Mouse (Mus musculus): ENCODE measurements around the gene Trnp1.
"Not testable (repeated sequence)": the region's sequence is repeated elsewhere in the genome, so short reads cannot be mapped to it uniquely, and the experiment has no call there.

Gene Trnp1

GRCm38 (mm10) chr4:133498160-133498724 lies at the start of gene Trnp1:
TSS of gene Trnp1 (minus strand) at chr4:133498550.
- DNase-seq (ENCODE audit: low spot score in 2 of 2): peak; percentile 53 to 62

DNA sequence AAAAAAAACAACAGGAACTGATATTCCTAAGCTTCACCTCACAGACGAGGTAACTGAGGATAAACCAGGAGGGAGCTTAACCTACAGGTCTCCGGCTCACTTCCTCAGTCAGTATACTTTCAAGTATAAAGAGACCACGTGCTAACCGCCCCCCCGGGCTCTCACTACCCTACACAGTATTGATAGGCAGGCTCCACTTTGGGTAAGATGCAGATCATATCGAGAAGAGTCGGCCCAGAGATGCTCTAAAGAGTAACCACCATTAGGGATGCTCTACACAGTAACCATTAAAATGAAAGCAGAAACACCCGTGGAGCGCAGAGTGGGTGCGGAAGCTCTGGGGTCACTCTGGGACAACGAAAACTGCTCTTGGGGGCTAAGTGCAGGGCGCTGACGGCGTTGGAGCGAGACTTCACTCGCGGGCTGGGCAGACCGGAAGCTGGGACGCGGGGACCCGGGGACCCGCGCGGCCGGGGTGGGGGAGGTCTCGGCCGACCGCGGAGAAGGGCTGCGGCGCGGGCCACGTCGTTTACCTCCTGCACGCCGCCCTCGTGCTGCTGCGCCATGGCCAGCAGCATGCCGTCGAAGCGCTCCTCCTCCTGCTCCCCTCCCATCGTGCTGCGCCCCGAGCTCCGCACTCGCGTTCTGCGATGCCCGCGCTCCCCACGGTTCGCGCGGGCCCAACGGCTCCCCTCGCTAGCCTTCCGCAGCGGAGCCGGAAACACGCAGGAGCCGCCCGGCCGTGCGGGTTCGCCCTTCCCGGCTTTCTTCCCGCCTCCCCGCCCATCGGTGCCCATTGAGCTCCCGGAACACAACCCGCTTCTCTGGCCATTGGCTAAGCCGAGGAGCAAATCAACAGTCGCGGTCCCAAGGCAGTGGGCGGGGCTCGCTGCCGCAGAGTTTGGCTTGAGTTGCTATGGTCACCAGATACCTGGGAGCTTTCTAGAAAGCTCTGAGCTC lies 47.2 kb upstream of the Trnp1 start, which contains the start of gene Nudc:
TSS of gene Nudc (minus strand) at position 725 of the 960 bp plus-strand sequence.
- DNase-seq (ENCODE audit: low spot score in 2 of 2): peak; percentile 96 to 97

DNA sequence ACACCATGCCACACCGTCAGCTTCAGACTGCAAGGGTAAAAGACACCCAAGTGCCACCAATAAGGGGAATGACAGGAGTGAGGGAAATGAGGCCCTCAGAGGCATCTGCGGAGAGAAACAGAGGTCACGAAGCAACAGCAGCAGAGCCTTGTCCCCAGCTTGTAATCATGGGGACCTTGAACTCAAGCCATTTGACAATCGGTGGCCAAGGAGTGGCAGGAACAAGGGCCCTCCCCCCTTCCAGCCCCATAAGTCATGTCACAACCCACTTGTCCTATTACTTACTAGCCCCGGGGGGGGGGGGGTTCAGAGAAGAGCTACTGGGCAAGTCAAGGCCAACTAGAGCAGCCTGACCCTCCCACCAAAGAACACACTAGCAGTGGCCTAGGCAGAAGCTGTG lies 38.3 kb upstream of the Trnp1 start:
- no peak for DNase-seq (ENCODE audit: low spot score in 2 of 2)

DNA sequence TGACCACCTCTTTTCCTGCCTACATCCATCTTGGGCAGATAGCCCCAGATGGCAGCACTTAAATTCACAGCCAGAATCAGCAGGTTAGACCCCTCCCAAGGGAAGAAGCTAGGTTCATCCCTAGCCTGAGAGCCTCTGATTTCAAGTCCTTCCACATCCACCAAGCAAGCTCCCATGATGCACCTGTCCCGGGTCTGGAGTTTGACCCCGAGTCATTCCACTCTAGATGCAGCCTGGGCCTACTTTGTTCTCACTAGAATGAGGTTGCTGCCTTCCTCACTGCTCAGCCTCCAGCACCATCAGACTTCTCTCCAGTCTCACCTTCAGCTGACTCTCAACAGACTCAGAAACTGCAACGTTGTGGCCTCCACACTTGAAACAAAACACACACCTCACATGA lies 37.7 kb upstream of the Trnp1 start:
- no peak for DNase-seq (ENCODE audit: low spot score in 2 of 2)

GRCm38 (mm10) chr4:133532777-133533176 lies 34.4 kb upstream of the Trnp1 start:
- DNase-seq (ENCODE audit: low spot score in 2 of 2): no peak

DNA sequence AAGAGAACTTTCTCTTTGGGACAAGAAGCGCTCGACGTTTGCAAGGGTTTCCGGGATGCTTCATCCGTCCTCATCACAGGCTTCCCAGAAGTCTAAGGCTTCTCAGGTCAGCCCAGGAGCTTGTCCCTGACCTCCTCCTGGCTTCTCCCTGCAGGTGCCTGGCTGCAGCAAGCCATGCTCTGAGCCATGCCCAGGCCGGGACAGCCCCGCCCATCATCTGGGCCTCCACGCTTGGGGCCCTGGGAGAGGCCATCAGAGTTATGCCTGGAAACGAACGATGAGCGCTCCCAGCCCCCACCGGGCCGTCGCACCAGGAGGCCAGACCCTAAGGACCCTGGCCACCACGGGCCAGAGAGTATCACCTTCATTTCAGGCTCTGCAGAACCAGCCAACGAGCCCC lies 29.4 kb upstream of the Trnp1 start:
- DNase-seq (ENCODE audit: low spot score in 2 of 2): no peak

GRCm38 (mm10) chr4:133521502-133521901 lies 23.2 kb upstream of the Trnp1 start:
- no peak for DNase-seq (ENCODE audit: low spot score in 2 of 2)

DNA sequence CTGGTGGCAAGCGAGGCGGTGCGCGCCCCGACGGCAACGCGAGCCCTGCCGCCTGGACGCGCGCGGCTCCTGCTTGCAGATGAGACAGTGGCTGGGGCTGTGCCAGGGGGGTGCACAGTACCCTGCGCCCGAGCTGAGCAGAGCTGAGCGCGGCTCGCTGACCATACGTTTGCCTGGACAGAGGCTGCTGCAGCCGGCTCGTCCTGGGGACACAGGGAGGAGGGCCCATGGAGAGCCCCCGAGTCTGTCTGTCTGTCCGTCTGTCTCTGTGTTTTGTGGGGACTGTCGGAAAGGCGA lies 21.0 kb upstream of the Trnp1 start:
- DNase-seq (ENCODE audit: low spot score in 2 of 2): no peak

DNA sequence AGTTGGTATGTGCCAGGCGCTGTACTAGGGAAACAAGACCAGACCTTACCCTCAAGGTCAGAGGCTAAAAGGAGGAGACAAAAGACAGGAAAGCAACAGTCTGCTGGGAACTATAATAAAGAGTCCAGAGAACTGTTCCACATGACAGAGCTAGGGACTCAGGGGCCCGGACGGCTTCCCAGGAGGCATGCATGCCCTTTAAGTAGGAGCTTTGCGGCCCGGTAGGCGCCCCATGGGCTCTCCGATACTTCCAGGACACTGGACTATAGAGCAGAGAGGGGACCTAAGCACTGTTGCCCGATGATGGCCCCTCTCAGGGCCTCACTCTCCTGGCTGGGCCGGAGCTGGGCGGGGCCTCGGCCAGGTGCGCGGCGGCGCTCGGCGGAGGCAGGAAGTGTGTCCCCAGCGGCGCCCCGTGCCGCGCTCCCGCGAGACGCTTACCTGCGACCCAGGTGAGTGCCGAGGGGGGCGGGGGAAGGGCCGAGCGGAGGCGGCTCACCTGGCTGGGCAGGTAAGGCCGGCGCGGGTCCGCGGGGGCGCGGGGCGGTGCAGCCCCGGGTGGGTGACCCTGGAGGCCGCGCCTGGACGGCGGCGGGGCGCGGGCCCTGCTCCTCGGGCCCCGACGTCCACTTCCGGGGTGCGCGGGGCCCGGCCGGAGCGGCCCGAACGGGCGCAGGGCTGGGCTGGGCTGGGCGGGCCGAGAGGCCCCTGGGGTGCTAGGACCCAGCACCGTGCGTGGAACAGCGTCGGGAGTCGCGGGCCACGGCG lies 20.4 kb upstream of the Trnp1 start, which contains the start of gene Kdf1:
TSS of gene Kdf1 (plus strand) at position 363 of the 768 bp plus-strand sequence.
- DNase-seq (ENCODE audit: low spot score in 2 of 2): no peak

DNA sequence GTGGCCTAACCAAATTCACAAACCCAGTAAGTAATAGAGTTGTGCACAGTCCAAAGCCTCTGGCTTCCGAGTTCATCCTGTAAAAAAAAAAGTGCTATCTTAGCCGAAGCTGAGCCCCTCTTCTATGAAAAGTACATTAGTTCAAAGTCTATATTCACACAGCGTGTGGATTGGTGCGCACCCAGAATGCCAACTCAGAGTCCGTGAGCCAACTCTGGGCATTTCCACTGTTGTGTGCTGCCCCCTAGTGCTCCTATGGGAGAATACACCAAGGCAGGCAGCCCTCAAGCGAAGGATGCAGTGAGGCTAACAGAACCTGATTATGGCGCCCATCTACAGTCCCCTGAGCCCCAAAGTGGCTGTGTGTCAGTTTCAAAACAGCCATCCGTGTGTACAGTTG lies 14.6 kb upstream of the Trnp1 start:
- peak; percentile 40 to 65 for DNase-seq (ENCODE audit: low spot score in 2 of 2)

DNA sequence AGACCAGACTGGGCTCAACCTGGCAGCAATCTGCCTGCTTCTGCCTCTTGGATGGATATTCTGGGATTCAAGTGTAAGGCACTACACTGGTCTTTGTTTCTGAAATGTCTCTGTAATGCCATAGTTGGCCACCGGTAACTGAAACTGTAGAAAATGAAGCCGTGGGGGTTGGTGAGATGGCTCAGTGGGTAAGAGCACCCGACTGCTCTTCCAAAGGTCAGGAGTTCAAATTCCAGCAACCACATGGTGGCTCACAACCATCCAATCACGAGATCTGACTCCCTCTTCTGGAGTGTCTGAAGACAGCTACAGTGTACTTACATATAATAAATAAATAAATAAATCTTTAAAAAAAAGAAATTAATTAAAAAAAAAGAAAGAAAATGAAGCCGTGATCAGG lies 14.2 kb upstream of the Trnp1 start:
- DNase-seq (ENCODE audit: low spot score in 2 of 2): not testable (repeated sequence)

- no peak for DNase-seq (ENCODE audit: low spot score in 2 of 2)
Measured at GRCm38 (mm10) chr4:133511050-133511449, 12.7 kb upstream of the Trnp1 start.

GRCm38 (mm10) chr4:133508990-133509389 lies 10.6 kb upstream of the Trnp1 start:
- no peak for DNase-seq (ENCODE audit: low spot score in 2 of 2)

DNA sequence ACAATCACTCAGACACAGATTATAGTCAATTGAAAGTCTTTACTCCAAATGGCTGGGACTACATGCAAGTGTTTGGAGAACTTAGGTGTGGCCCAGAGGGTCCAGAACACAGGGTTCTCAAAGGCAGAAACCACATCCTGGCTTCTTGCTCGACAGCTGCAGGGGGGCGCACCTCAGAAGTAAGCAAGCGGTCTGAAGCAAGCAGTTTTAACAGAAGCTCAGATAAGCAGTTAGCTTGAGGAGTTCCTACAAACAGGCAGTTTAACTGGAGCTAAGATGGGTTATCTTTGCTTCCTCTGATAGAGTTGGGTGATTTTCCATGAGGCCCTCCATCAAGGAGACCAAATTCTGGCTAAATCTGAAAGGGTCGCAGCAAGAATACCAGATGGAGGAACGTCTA lies 8.2 kb upstream of the Trnp1 start:
- DNase-seq (ENCODE audit: low spot score in 2 of 2): no peak

GRCm38 (mm10) chr4:133504755-133505485 lies 6.6 kb upstream of the Trnp1 start:
- DNase-seq (ENCODE audit: low spot score in 2 of 2): no peak

DNA sequence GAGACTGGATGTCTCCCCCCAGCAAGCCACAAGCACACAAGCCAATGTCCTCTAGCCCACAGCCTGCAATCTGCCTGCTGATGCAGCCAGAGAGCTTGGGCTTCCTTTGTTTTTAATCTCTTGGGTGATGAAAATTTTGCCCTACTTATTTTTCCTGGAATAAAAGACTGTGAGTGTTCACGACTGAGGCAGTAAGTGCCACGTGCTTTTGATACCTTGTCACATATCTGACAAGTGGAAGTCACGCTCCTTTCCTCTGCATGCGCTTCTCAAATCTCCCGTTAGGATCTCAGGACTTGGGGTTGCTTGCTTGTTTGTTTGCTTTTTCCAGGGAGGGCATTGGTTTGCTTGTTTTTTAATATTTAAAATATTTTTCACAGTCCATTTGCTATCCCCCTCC lies 6.0 kb upstream of the Trnp1 start:
- no peak for DNase-seq (ENCODE audit: low spot score in 2 of 2)

GRCm38 (mm10) chr4:133501514-133501913 lies 3.2 kb upstream of the Trnp1 start:
- no peak for DNase-seq (ENCODE audit: low spot score in 2 of 2)

DNA sequence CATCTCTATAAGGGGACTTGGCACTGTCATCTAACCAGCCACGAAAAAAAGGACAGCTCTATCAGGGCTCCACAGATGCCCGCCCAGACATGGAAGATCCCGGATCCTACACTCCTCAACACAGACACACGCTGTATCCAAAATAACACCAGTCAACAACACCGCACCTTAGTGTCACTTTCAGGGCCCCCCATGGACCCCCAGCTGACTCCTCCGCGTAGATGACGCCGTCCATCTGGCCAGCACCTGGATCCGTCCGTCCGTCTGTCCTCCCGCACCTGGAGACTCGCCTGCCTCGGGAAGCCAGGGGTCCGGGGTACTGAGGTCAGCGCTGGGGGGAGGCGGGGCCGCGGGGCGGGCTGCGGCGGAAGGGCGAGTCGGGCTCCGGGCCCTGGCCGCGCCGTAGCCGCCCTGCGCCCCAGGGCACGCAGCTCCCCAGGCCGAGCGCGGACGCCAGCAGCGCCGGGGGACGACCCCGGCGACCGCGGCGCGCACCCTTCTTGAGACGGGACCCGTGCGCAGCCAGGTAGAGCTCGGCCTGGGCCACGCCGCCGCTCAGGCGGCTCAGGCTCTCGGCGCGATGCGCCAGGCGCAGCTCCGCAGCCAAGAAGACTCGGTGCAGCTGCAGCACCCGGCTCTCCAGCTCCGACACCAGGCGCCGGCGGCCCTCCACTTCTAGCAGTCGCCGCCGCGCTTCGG lies 740 bp downstream of the Trnp1 start:
- no peak for DNase-seq (ENCODE audit: low spot score in 2 of 2)

DNA sequence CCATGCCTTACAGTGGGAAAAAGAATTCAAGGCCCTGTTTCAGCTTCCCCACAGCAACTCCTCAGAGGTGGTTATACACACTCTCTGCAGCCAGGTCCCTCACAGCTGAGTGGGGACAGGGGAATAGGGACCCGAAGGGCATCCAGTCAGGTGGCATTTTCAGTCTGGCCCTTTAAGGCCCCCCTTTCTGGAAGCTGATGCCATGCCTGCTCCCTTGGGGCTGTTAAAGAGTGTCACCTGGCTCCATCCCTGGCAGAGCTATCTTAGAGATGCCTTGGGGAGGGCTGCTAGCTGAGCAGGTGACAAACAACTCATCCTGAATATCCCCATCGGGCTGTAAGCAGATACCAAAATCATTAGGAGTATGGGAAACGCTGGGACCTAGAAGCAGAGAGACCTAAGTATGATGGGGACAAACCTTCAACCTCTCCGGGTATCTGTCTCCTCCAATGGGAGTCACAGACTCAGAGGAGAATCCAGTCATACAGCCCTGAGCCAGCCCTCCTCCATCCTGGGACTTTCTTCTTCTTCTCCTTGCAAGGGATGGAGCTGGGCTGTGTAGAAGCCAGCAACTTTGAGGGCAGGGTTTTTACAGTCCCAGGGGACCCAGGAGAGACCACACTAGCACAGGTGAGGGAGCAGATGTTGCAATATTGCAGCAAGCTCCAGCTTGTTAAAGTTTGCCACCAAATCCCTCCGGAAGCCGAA lies 1.5 kb downstream of the Trnp1 start:
- no peak for DNase-seq (ENCODE audit: low spot score in 2 of 2)

- no peak for DNase-seq (ENCODE audit: low spot score in 2 of 2)
Measured at GRCm38 (mm10) chr4:133495711-133496110, 2.6 kb downstream of the Trnp1 start.

GRCm38 (mm10) chr4:133494867-133495266 lies 3.5 kb downstream of the Trnp1 start:
- no peak for DNase-seq (ENCODE audit: low spot score in 2 of 2)
